Mouse (Mus musculus) embryonic facial prominence, embryonic 15.5 days (tissue): ENCODE measurements around the gene Rab6b. TPM values are rescaled to one million over a fixed set of nuclear protein-coding genes. Genes with fewer than 3 reads are reported as not detected.

Experiments used
- ATAC-seq: fragments of 200-750 bp; cut with Nextera tagmentation; 2 replicates; pipeline ENCODE4 v1.8.0; 2017; ENCODE audit warnings: low read depth, moderate TSS enrichment; ENCODE audit not compliant: insufficient number of reproducible peaks, low FRiP score, low TSS enrichment
- H3K27ac ChIP-seq: fragments of 300-500 bp; sonication (generic); replicated peaks from 2 replicates; pipeline ENCODE4 v1.5.1; 2015; ENCODE audit warnings: mild to moderate bottlenecking, inconsistent platforms
- H3K27me3 ChIP-seq: fragments of 300-500 bp; sonication (generic); 2 replicates; pipeline ENCODE4 v1.6.1; 2015; ENCODE audit warnings: inconsistent platforms
- H3K36me3 ChIP-seq: fragments of 300-500 bp; sonication (generic); 2 replicates; pipeline ENCODE4 v1.6.1; 2015; ENCODE audit warnings: mild to moderate bottlenecking, inconsistent platforms
- H3K4me1 ChIP-seq: fragments of 300-500 bp; sonication (generic); 2 replicates; pipeline ENCODE4 v1.6.1; 2015; ENCODE audit warnings: inconsistent platforms
- H3K4me2 ChIP-seq: fragments of 300-500 bp; sonication (generic); replicated peaks from 2 replicates; pipeline ENCODE4 v1.6.1; 2015; ENCODE audit warnings: mild to moderate bottlenecking, inconsistent platforms
- H3K4me3 ChIP-seq: fragments of 300-500 bp; sonication (generic); replicated peaks from 2 replicates; pipeline ENCODE4 v1.5.1; 2015; ENCODE audit warnings: mild to moderate bottlenecking, inconsistent platforms
- H3K9ac ChIP-seq: fragments of 300-500 bp; sonication (generic); 2 replicates; pipeline ENCODE4 v1.6.1; 2015; ENCODE audit warnings: inconsistent platforms
- H3K9me3 ChIP-seq: fragments of 300-500 bp; sonication (generic); replicated peaks from 2 replicates; pipeline ENCODE4 v1.6.1; 2016; ENCODE audit warnings: inconsistent platforms
- WGBS: fragments of 180-500 bp; shearing (Covaris S2); methylation state at CpG from one replicate; pipeline ENCODE4 v1.1.7; 2015; 5-methylcytosine and 5-hydroxymethylcytosine counted together
- polyA plus RNA-seq: library from polyadenylated mRNA; unstranded; fragments of >200 nt; fragmentation: Nextera tagmentation; extraction: Ambion mirVana; gene quantifications from 2 replicates; pipeline ENCODE4 v1.2.1, GENCODE M21; 2015

Rab6b gene
- polyA plus RNA-seq, 1 experiment from 2014 or later: 10.2 TPM

- 32% methylated on average over 18 of the region's 18 CpGs for WGBS
- H3K4me2 ChIP-seq: peak overlapping the region; percentile 54
- no peak for ATAC-seq
- H3K27me3 ChIP-seq: peaks cover 37% of the 10 kb centered on the region
- H3K27ac ChIP-seq: 0 out of 2 replicates have a peak overlapping the region, but pooled peaks have one; percentile 44
- H3K9me3 ChIP-seq: no peaks in the 10 kb centered on the region
- H3K36me3 ChIP-seq: no peaks in the 10 kb centered on the region
- H3K4me1 ChIP-seq: peaks cover 26% of the 10 kb centered on the region
- peak overlapping the region; percentile 39; the same call in 1 of the 2 replicates for H3K9ac ChIP-seq
- H3K4me3 ChIP-seq: peak overlapping the region; percentile 48
Observed at GRCm38 (mm10) chr9:103108943-103109670, 2.5 kb upstream of the Rab6b start.

GRCm38 (mm10) chr9:103109911-103110310 lies 1.7 kb upstream of the Rab6b start:
- Histone ChIP-seq H3K4me1 (peaks cover 26% of the 10 kb centered on the region), H3K4me3 (no peak overlapping the region), H3K4me2 (peak overlapping the region; percentile 54; the same call in 1 of the 2 replicates), H3K9ac (no peak overlapping the region), H3K36me3 (no peaks in the 10 kb centered on the region), H3K27me3 (peaks cover 45% of the 10 kb centered on the region), H3K9me3 (no peaks in the 10 kb centered on the region), H3K27ac (no peak overlapping the region)
- no peak for ATAC-seq
- WGBS: 72% methylated on average over 2 of the region's 2 CpGs

GRCm38 (mm10) chr9:103110727-103111501 lies 673 bp upstream of the Rab6b start:
- ATAC-seq: no peak
- Histone ChIP-seq H3K4me1 (peaks cover 26% of the 10 kb centered on the region), H3K9ac (peak overlapping the region; percentile 44), H3K9me3 (no peaks in the 10 kb centered on the region), H3K27me3 (peaks cover 46% of the 10 kb centered on the region), H3K27ac (no peak overlapping the region), H3K36me3 (no peaks in the 10 kb centered on the region), H3K4me3 (peak overlapping the region; percentile 69), H3K4me2 (peak overlapping the region; percentile 91)
- WGBS: 14% methylated on average over 18 of the region's 18 CpGs

GRCm38 (mm10) chr9:103112471-103113271 lies 1.1 kb downstream of the Rab6b start:
- 3% methylated on average over 35 of the region's 35 CpGs for WGBS

GRCm38 (mm10) chr9:103113351-103113750 lies 1.8 kb downstream of the Rab6b start:
- H3K27me3 ChIP-seq: peaks cover 46% of the 10 kb centered on the region
- no peak for ATAC-seq
- H3K9me3 ChIP-seq: no peaks in the 10 kb centered on the region
- H3K4me1 ChIP-seq: peaks cover 26% of the 10 kb centered on the region
- no peaks in the 10 kb centered on the region for H3K36me3 ChIP-seq
- H3K4me3 ChIP-seq: no peak overlapping the region
- peak overlapping the region; percentile 91 for H3K4me2 ChIP-seq
- no peak overlapping the region for H3K27ac ChIP-seq
- H3K9ac ChIP-seq: no peak overlapping the region
- WGBS: 43% methylated on average over 10 of the region's 11 CpGs

More at GRCm38 (mm10) chr9:103112471-103113271, 1.1 kb downstream of the Rab6b start:
- Histone ChIP-seq H3K27ac (no peak overlapping the region), H3K4me1 (peaks cover 26% of the 10 kb centered on the region), H3K9me3 (no peaks in the 10 kb centered on the region), H3K36me3 (no peaks in the 10 kb centered on the region), H3K4me3 (peak overlapping the region; percentile 69), H3K4me2 (peak overlapping the region; percentile 91), H3K9ac (peak overlapping the region; percentile 44), H3K27me3 (peaks cover 46% of the 10 kb centered on the region)
- peak; percentile 11 for ATAC-seq

GRCm38 (mm10) chr9:103114326-103114725 lies 2.7 kb downstream of the Rab6b start:
- H3K4me2 ChIP-seq: no peak overlapping the region
- H3K9ac ChIP-seq: no peak overlapping the region
- H3K9me3 ChIP-seq: no peaks in the 10 kb centered on the region
- no peaks in the 10 kb centered on the region for H3K36me3 ChIP-seq
- H3K27me3 ChIP-seq: peaks cover 46% of the 10 kb centered on the region
- peaks cover 22% of the 10 kb centered on the region for H3K4me1 ChIP-seq
- ATAC-seq: no peak
- WGBS: 71% methylated on average over 8 of the region's 8 CpGs
- H3K4me3 ChIP-seq: no peak overlapping the region
- H3K27ac ChIP-seq: no peak overlapping the region

- Histone ChIP-seq H3K27ac (no peak overlapping the region), H3K9ac (no peak overlapping the region), H3K9me3 (no peaks in the 10 kb centered on the region), H3K27me3 (peaks cover 44% of the 10 kb centered on the region), H3K4me2 (no peak overlapping the region), H3K4me1 (peaks cover 21% of the 10 kb centered on the region), H3K4me3 (no peak overlapping the region), H3K36me3 (no peaks in the 10 kb centered on the region)
- WGBS: 91% methylated on average over 13 of the region's 13 CpGs
- no peak for ATAC-seq
Observed at GRCm38 (mm10) chr9:103114901-103115300, 3.3 kb downstream of the Rab6b start.

GRCm38 (mm10) chr9:103116941-103117340 lies 5.4 kb downstream of the Rab6b start:
- Histone ChIP-seq H3K4me3 (no peak overlapping the region), H3K9me3 (no peaks in the 10 kb centered on the region), H3K27me3 (peaks cover 29% of the 10 kb centered on the region), H3K9ac (no peak overlapping the region), H3K4me2 (no peak overlapping the region), H3K4me1 (peaks cover 12% of the 10 kb centered on the region), H3K36me3 (no peaks in the 10 kb centered on the region), H3K27ac (no peak overlapping the region)
- ATAC-seq: no peak
- WGBS: 76% methylated on average over 4 of the region's 4 CpGs

- WGBS: 53% methylated on average over 5 of the region's 5 CpGs
- Histone ChIP-seq H3K9me3 (no peaks in the 10 kb centered on the region), H3K27ac (no peak overlapping the region), H3K4me2 (no peak overlapping the region), H3K4me1 (peaks cover 6% of the 10 kb centered on the region), H3K36me3 (no peaks in the 10 kb centered on the region), H3K27me3 (peaks cover 24% of the 10 kb centered on the region), H3K4me3 (no peak overlapping the region), H3K9ac (no peak overlapping the region)
- ATAC-seq: no peak
Observed at GRCm38 (mm10) chr9:103117495-103117894, 5.9 kb downstream of the Rab6b start.

- Histone ChIP-seq H3K36me3 (no peaks in the 10 kb centered on the region), H3K9me3 (no peaks in the 10 kb centered on the region), H3K4me2 (no peak overlapping the region), H3K4me1 (peaks cover 2% of the 10 kb centered on the region), H3K4me3 (no peak overlapping the region), H3K9ac (no peak overlapping the region), H3K27ac (no peak overlapping the region), H3K27me3 (peaks cover 19% of the 10 kb centered on the region)
- 83% methylated on average over 8 of the region's 8 CpGs for WGBS
- ATAC-seq: no peak
Observed at GRCm38 (mm10) chr9:103117951-103118350, 6.4 kb downstream of the Rab6b start.
